Mouse (Mus musculus): ENCODE results near the gene Snd1. TPM values are rescaled to one million over a fixed set of nuclear protein-coding genes. Genes with fewer than 3 reads are reported as not detected.

Gene Snd1
- total and polyA plus RNA-seq, 3 experiments = 83.7 to 377 (median 210) TPM

DNA sequence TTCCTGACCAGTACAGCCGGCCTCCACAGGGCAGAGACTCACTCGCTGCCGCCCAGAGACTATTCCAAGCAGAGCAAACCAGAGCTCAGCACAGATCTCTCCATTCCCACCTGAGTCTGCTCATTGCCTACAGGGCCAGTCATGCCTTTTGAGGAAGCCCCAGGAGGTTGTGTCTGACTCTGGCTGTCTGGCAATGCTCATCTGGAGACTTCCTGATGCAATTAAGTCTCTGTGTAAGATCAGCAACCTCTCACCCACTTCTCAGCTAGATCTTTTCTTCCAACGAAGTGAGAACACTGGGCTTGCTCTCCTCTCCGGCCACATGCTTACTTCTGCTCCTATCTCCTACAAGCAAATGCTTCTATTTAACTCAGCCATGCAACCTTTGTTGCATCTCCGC, 444.4 kb downstream of the Snd1 start:
- no peak overlapping the region for H3K4me3 ChIP-seq (replicated peaks in 1 of 3; ENCODE audit: low read depth in 2 of 3, low read length in 2 of 3, poor library complexity in 1 of 3)
- in situ Hi-C loops (cut with MboI; ENCODE audit: low pct_ligation_motif_present, low pct_unique_long_range_greater_than_20kb, low sequenced_read_pairs) = no loop called here
- H3K4me1 ChIP-seq (ENCODE audit: control insufficient read depth in 1 of 2, insufficient read depth in 2 of 2) = no peaks in the 10 kb centered on the region
- dilution Hi-C loops (cut with MboI; ENCODE audit: extremely low pct_ligation_motif_present, extremely low pct_unique_long_range_greater_than_20kb, low sequenced_read_pairs) = no loop called here
- no peak overlapping the region for H3K4me2 ChIP-seq (ENCODE audit: insufficient read depth, low read depth, poor library complexity, severe bottlenecking)
- DNase-seq (ENCODE audit: extremely low read depth) = no peak
- no peak overlapping the region for H3K27ac ChIP-seq (ENCODE audit: insufficient read depth, low read depth)
- H3K36me3 ChIP-seq (replicated peaks in 1 of 2; ENCODE audit: control insufficient read depth in 1 of 2, insufficient read depth in 1 of 2, low read length in 1 of 2) = peaks cover 10 to 26% of the 10 kb centered on the region in 2 experiments
- no peak overlapping the region for H3K9ac ChIP-seq (ENCODE audit: insufficient read depth, low read depth)
- no peaks in the 10 kb centered on the region for H3K79me2 ChIP-seq (replicated peaks; ENCODE audit: control insufficient read depth, extremely low read depth, insufficient read depth, poor library complexity, severe bottlenecking)
- TF ChIP-seq RCOR1 (conservative IDR thresholded peaks at IDR 0.05; ENCODE audit: low read depth, low read length) (no peak), GABPA (IDR thresholded peaks at IDR 0.05; ENCODE audit: insufficient replicate concordance, low read depth, low read length) (no peak), IRF4 (IDR thresholded peaks at IDR 0.05; ENCODE audit: low read depth, low read length) (no peak), USF2 (conservative IDR thresholded peaks at IDR 0.05; ENCODE audit: low read depth, low read length) (no peak), JUN (IDR thresholded peaks at IDR 0.05; ENCODE audit: insufficient read depth, low read depth, low read length) (no peak), BHLHE40 (IDR thresholded peaks at IDR 0.05; ENCODE audit: low read depth, low read length) (no peak), CHD1 (IDR thresholded peaks at IDR 0.05; ENCODE audit: low read depth, low read length) (no peak), POLR2AphosphoS2 (IDR thresholded peaks at IDR 0.05; ENCODE audit: low read depth, low read length) (no peak), PAX5 (IDR thresholded peaks at IDR 0.05; ENCODE audit: low read length) (no peak), EP300 (IDR thresholded peaks at IDR 0.05; ENCODE audit: low read length) (no peak), MAFK (IDR thresholded peaks at IDR 0.05; ENCODE audit: insufficient replicate concordance, low read length) (no peak), CTCF (conservative IDR thresholded peaks at IDR 0.05 in 1 of 2, IDR thresholded peaks at IDR 0.05 in 1 of 2; ENCODE audit: low read depth in 2 of 2, low read length in 2 of 2) (no peak), ELF1 (IDR thresholded peaks at IDR 0.05; ENCODE audit: low read depth, low read length) (no peak), RAD21 (IDR thresholded peaks at IDR 0.05; ENCODE audit: low read depth, low read length) (no peak), MAX (IDR thresholded peaks at IDR 0.05; ENCODE audit: low read length) (no peak), KAT2A (IDR thresholded peaks at IDR 0.05; ENCODE audit: insufficient replicate concordance, low read length) (no peak)
- peaks cover 5% of the 10 kb centered on the region for H3K9me3 ChIP-seq (replicated peaks; ENCODE audit: low read length)
- no peaks in the 10 kb centered on the region for H3K27me3 ChIP-seq (replicated peaks)

DNA sequence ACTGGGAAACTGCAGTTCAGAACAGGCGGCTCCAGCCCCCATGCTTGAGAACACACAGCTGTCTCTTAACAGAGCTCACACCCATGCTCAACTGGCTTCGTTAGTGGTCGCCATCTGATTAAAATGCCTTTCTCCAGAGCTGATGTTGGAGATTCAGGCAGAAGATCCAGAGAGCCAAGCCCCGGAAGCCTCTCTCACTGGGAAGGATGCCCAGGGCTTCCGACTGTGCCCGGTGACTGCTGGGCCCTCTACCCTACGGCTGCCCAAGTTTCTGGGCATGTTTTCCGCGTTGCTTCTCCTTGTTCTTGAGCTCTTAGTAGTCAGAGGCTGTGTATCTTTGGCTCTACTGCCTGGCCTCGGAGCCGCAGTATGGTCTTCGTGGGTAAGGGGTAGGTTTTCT, 447.4 kb downstream of the Snd1 start:
- dilution Hi-C loops (cut with MboI; ENCODE audit: extremely low pct_ligation_motif_present, extremely low pct_unique_long_range_greater_than_20kb, low sequenced_read_pairs) (no loop called here), in situ Hi-C loops (cut with MboI; ENCODE audit: low pct_ligation_motif_present, low pct_unique_long_range_greater_than_20kb, low sequenced_read_pairs) (no loop called here)
- H3K9ac ChIP-seq (ENCODE audit: insufficient read depth, low read depth) = no peak overlapping the region
- H3K4me1 ChIP-seq (ENCODE audit: control insufficient read depth in 1 of 2, insufficient read depth in 2 of 2) = no peaks in the 10 kb centered on the region
- peaks cover 10 to 26% of the 10 kb centered on the region in 2 experiments for H3K36me3 ChIP-seq (replicated peaks in 1 of 2; ENCODE audit: control insufficient read depth in 1 of 2, insufficient read depth in 1 of 2, low read length in 1 of 2)
- no peaks in the 10 kb centered on the region for H3K79me2 ChIP-seq (replicated peaks; ENCODE audit: control insufficient read depth, extremely low read depth, insufficient read depth, poor library complexity, severe bottlenecking)
- TF ChIP-seq UBTF (IDR thresholded peaks at IDR 0.05; ENCODE audit: low read depth, low read length) = no peak
- no peaks in the 10 kb centered on the region for H3K9me3 ChIP-seq (replicated peaks; ENCODE audit: low read length)
- H3K4me2 ChIP-seq (ENCODE audit: insufficient read depth, low read depth, poor library complexity, severe bottlenecking) = no peak overlapping the region
- H3K27me3 ChIP-seq (replicated peaks) = no peaks in the 10 kb centered on the region
- H3K4me3 ChIP-seq (replicated peaks in 1 of 3; ENCODE audit: low read depth in 2 of 3, low read length in 2 of 3, poor library complexity in 1 of 3) = no peak overlapping the region
- DNase-seq (ENCODE audit: extremely low read depth) = no peak
- H3K27ac ChIP-seq (ENCODE audit: insufficient read depth, low read depth) = no peak overlapping the region
